Mouse (Mus musculus) ovary, postnatal 36 days (tissue): Measurements from ENCODE around the gene Hes3.

Experiments used
- DNase-seq: peaks from one replicate; pipeline ENCODE4 v3.0.0; 2022; ENCODE audit warnings: low spot score, mixed read lengths

Gene Hes3

DNA sequence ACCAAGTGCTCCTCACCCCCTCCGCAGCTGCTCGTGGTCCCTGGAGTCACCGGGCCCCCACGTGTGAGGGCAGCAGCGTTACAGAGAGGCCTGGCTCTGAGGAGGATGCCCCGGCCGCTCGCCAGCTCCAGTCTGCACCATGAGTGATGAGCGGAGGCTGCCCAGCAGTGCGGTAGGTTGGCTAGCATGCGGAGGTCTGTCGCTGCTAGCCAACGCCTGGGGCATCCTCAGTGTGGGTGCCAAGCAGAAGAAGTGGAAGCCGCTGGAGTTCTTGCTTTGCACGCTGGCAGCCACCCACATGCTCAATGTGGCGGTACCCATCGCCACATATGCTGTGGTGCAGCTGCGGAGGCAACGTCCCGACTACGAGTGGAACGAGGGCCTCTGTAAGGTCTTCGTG is 12.5 kb downstream of the Hes3 start:
- no peak for DNase-seq

DNA sequence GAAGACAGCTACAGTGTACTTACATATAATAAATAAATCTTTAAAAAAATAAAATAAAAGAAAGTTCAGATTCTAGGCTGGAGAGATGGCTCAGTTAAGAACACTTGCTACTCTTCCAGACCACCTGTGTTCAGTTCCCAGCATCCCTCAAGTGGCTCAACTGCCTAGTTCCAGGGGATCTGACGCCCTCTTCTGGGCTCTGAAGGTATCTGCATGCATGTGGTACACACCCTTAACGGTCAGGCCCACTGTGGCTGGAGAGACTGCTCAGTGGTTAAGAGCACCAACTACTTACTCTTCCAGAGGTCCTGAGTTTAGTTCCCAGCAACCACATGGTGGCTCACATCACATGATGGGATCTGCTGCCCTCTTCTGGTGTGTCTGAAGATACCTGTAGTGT is 13.5 kb downstream of the Hes3 start:
- no peak for DNase-seq

GRCm38 (mm10) chr4:152276389-152277347 is 14.8 kb downstream of the Hes3 start:
- DNase-seq: no peak

GRCm38 (mm10) chr4:152274681-152275131 is 16.8 kb downstream of the Hes3 start:
- no peak for DNase-seq

GRCm38 (mm10) chr4:152273621-152274236 is 17.7 kb downstream of the Hes3 start, which contains the start of gene Gpr153:
Gene Gpr153, plus strand, starts transcription at chr4:152274232.
- peak; percentile 61 for DNase-seq

- DNase-seq: no peak
These were observed 18.3 kb downstream of the Hes3 start for GRCm38 (mm10) chr4:152273191-152273590.

- DNase-seq: peak; percentile 48
These were observed 18.9 kb downstream of the Hes3 start for GRCm38 (mm10) chr4:152272449-152273049.

DNA sequence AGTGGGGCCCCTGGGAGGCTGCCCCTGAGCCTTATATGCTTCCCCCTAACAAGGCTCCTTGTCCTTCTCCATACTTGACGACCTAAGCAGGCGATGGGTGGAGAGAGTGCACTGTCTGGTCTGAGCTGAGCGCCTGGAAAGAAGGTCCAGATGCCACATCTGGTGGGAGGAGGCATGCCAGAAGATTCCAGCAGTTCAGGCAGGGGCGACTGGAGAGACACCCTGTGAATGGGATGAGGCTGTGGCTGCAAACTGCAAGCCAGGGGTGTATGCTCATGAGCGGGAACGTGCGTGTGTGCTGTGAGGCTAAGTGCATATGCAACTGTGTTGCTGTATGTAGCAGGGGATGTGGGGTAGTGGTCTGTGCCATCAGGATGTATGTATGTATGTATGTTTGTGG is 19.5 kb downstream of the Hes3 start:
- DNase-seq: no peak

- no peak for DNase-seq
These were observed 20.1 kb downstream of the Hes3 start for GRCm38 (mm10) chr4:152271334-152271733.

GRCm38 (mm10) chr4:152270599-152270998 is 20.9 kb downstream of the Hes3 start:
- no peak for DNase-seq

GRCm38 (mm10) chr4:152269967-152270366 is 21.5 kb downstream of the Hes3 start:
- no peak for DNase-seq

- peak; percentile 39 for DNase-seq
These were observed 23.6 kb downstream of the Hes3 start for GRCm38 (mm10) chr4:152267748-152268369.

DNA sequence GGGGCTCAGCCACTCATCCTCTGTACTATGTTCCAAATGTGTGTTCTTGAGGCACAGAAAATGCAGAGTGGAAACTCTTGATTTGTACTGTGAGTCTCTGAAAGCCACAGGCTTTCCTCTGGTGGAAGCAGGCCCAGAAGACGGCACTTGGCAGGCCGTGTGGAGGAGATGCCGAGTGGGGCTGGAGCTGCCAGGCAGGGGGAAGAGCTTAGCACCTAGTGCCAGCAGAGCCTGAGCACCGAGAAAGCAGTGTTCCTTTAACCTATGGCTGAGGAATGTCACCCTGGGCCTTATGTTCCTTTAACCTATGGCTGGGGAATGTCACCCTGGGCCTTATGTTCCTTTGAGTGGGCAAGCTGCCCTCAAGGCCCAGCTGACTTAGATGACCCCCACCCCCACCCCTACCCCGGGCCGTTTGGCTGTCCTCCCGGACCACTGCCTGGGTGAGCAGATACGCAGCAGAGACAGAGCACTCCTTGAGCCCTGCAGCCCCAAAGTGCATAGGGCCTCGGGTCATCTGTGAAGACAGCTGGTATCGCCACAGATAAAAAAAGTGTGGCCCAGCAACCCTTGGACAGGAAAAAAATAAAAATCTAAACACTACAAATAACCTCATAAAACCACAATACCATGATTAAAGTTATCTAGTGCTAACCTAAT is 25.1 kb downstream of the Hes3 start:
- DNase-seq: peak; percentile 36

- no peak for DNase-seq
These were observed 25.7 kb downstream of the Hes3 start for GRCm38 (mm10) chr4:152265791-152266190.

GRCm38 (mm10) chr4:152264867-152265568 is 26.4 kb downstream of the Hes3 start:
- no peak for DNase-seq

DNA sequence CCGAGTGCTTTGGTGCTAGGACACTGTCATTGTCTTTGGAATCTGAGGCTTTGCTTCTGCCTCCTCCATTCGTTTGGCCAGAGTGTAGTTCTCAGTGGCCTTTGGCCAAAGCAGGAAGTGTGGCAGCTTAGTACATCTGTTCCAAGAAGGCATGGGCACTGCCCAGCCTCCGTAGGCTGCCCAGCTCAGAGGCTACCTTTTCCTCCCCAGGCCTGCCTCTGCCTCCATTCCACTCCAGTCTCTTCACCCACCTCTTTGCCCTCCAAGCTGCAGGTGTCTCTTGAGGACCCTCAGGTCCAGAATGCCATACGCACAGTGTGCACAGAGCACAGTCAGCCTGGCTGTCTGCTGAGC is 27.3 kb downstream of the Hes3 start:
- no peak for DNase-seq

DNA sequence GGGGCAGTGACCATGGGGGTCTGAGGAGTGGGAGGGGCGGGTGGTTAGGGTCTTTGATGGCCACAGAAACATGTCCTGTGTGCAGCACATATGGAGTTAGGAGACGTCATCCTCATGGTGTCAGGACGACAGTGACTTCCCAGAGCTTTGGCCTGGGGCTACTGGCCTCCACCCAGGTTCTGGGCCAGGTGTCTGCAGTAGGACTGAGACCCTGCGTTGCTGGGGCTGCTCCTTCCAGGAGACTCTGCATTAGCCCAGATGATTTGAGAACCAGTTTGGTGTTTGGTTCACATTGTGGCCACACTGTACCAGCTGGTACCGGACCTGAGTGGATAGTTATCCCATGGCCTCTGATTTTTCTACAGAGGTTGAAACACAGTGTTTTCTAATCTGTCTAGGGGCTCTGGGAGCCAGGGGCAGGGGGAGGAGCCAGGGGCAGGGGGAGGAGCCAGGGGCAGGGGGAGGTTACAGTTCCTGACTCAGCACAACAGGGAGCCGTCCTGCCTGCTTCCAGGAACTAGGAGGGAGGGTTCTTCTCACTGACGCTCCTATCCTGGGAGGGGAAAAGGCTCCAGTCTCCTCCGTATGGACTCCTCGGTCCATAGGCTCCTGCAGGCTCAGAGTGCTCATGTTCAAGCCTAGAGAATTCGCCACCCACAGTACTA is 27.8 kb downstream of the Hes3 start:
- DNase-seq: no peak

GRCm38 (mm10) chr4:152263089-152263488 is 28.4 kb downstream of the Hes3 start:
- no peak for DNase-seq

DNA sequence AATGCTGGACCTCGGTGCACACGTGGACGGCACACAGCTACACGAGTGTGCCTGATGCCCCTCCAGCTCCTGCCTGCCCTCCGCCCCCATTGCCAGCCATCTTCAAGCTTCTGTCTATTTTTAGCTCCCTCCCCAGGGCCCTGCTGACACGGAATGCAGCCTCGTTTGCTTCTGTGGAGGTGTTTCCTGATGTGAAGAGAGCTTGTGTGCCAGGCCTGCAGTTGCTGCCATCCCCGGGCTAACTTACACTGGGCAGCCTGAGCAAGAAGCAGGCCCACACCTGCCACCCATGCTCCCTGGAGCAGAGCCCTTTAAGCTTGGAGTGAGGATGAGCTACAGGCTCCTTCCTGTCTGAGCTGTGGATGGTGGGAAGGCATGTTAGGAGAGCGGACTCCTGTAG is 29.3 kb downstream of the Hes3 start:
- DNase-seq: no peak

DNA sequence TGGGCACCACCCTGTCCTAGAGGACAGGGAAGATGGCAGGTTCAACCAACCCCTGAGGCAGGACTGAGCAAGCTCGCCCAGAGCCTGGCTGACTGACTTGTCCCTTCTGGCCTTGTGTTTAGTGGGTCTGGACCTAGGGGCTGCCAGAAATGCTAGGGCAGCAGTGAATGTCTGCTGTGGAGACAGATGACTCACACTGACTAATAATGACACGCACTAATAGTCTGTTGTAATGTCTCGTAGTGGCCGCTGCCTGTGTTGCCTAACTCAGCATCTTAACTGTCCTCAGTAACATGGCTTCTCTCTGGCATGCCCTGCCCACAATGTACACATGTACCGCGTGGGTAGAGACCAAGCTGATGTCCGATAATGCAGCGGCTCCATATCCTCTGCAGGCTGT is 31.0 kb downstream of the Hes3 start:
- no peak for DNase-seq

DNA sequence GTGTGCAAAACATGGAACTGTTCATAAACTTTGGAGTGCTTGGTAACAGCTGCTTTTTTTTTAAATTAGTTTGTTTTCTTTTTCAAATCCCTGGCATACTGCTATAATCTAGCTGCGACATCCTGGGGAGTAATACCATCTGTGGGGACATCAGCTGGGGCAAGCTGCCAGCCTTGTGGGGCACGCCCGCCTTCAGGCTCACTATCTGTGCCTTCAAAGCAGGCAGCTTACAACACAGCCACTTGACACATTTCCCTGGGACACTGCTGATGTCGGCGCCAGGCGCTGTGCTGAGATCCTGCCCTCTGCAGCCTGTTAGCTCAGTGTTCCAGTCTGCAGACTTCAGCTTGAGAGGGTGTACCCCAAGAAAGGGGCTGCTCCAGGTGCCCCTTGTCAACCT is 34.4 kb downstream of the Hes3 start:
- peak; percentile 44 for DNase-seq
